Mouse (Mus musculus) limb, embryonic 11.5 days (tissue): Measurements from ENCODE around the gene Bdh1. TPM values are rescaled to one million over a fixed set of nuclear protein-coding genes. Genes with fewer than 3 reads are reported as not detected.
A peak's percentile ranks its signal among the peaks of the same experiment; 100 is the strongest.

Source experiments
- ATAC-seq: fragments of 200-750 bp; cut with Nextera tagmentation; 2 replicates; pipeline ENCODE4 v1.8.0; 2017; ENCODE audit warnings: low read depth; ENCODE audit not compliant: insufficient number of reproducible peaks, low FRiP score, low TSS enrichment
- DNase-seq: peaks from one replicate; pipeline ENCODE4 v3.0.0-alpha.2; 2015; ENCODE audit warnings: low spot score
- H3K27ac ChIP-seq: fragments of 300-500 bp; sonication (generic); replicated peaks from 2 replicates; pipeline ENCODE4 v1.5.1; 2014; ENCODE audit warnings: low read depth, mild to moderate bottlenecking, low read length
- H3K27me3 ChIP-seq: fragments of 300-500 bp; sonication (generic); 2 replicates; pipeline ENCODE4 v1.6.1; 2014; ENCODE audit warnings: mild to moderate bottlenecking, low read length, mixed read lengths; ENCODE audit not compliant: control insufficient read depth, insufficient read depth
- H3K36me3 ChIP-seq: fragments of 300-500 bp; sonication (generic); 2 replicates; pipeline ENCODE4 v1.6.1; 2014; ENCODE audit warnings: mild to moderate bottlenecking, low read length, moderate library complexity, mixed read lengths; ENCODE audit not compliant: control insufficient read depth, insufficient read depth
- H3K4me1 ChIP-seq: fragments of 300-500 bp; sonication (generic); 2 replicates; pipeline ENCODE4 v1.6.1; 2014; ENCODE audit warnings: low read length, mixed read lengths; ENCODE audit not compliant: control insufficient read depth, insufficient read depth
- H3K4me2 ChIP-seq: fragments of 300-500 bp; sonication (generic); 2 replicates; pipeline ENCODE4 v1.6.1; 2014; ENCODE audit warnings: low read depth, mild to moderate bottlenecking, moderate library complexity; ENCODE audit not compliant: severe bottlenecking
- H3K4me3 ChIP-seq: fragments of 300-500 bp; sonication (generic); 2 replicates; pipeline ENCODE4 v1.5.1; 2014; ENCODE audit warnings: low read depth, low read length
- H3K9ac ChIP-seq: fragments of 300-500 bp; sonication (generic); 2 replicates; pipeline ENCODE4 v1.6.1; 2014; ENCODE audit warnings: mild to moderate bottlenecking, low read length
- H3K9me3 ChIP-seq: fragments of 300-500 bp; sonication (generic); 2 replicates; pipeline ENCODE4 v1.6.1; 2016; ENCODE audit warnings: low read length; ENCODE audit not compliant: control insufficient read depth
- WGBS: fragments of 180-500 bp; shearing (Covaris S2); extraction: QIAGEN DNeasy Blood & Tissue Kit; methylation state at CpG from one replicate; pipeline ENCODE4 v1.1.7; 2014; 5-methylcytosine and 5-hydroxymethylcytosine counted together
- polyA plus RNA-seq: library from polyadenylated mRNA; unstranded; fragments of >200 nt; fragmentation: Nextera tagmentation; extraction: Ambion mirVana; gene quantifications from 2 replicates; pipeline ENCODE4 v1.2.1, GENCODE M21; 2014

Gene Bdh1
- polyA plus RNA-seq, 1 experiment from 2014 or later = 14.9 TPM

GRCm38 (mm10) chr16:31493991-31494390 is 71.9 kb downstream of the Bdh1 start:
- no peak overlapping the region for H3K4me3 ChIP-seq
- H3K27ac ChIP-seq = no peak overlapping the region
- no peak for DNase-seq
- no peaks in the 10 kb centered on the region for H3K27me3 ChIP-seq
- H3K4me1 ChIP-seq = peaks cover 11% of the 10 kb centered on the region
- no peaks in the 10 kb centered on the region for H3K36me3 ChIP-seq
- 80% methylated on average over 6 of the region's 6 CpGs for WGBS
- H3K9me3 ChIP-seq = no peaks in the 10 kb centered on the region
- no peak for ATAC-seq
- H3K4me2 ChIP-seq = no peak overlapping the region
- H3K9ac ChIP-seq = no peak overlapping the region

GRCm38 (mm10) chr16:31495356-31495755 is 73.3 kb downstream of the Bdh1 start:
- Histone ChIP-seq H3K27me3 (no peaks in the 10 kb centered on the region), H3K4me3 (no peak overlapping the region), H3K27ac (no peak overlapping the region), H3K9ac (no peak overlapping the region), H3K4me1 (peaks cover 21% of the 10 kb centered on the region), H3K9me3 (no peaks in the 10 kb centered on the region), H3K4me2 (no peak overlapping the region), H3K36me3 (no peaks in the 10 kb centered on the region)
- DNase-seq (no peak), ATAC-seq (no peak)
- WGBS = 70% methylated on average over 7 of the region's 7 CpGs

- Histone ChIP-seq H3K9me3 (no peaks in the 10 kb centered on the region), H3K27ac (no peak overlapping the region), H3K4me1 (peaks cover 25% of the 10 kb centered on the region), H3K4me3 (no peak overlapping the region), H3K4me2 (no peak overlapping the region), H3K9ac (no peak overlapping the region), H3K27me3 (no peaks in the 10 kb centered on the region), H3K36me3 (no peaks in the 10 kb centered on the region)
- WGBS = 80% methylated on average over 9 of the region's 9 CpGs
- ATAC-seq (no peak), DNase-seq (no peak)
Observed at GRCm38 (mm10) chr16:31495769-31496168, 73.7 kb downstream of the Bdh1 start.

- DNase-seq (no peak), ATAC-seq (no peak)
- H3K4me3 ChIP-seq = no peak overlapping the region
- H3K4me2 ChIP-seq = no peak overlapping the region
- no peak overlapping the region for H3K27ac ChIP-seq
- peaks cover 38% of the 10 kb centered on the region for H3K4me1 ChIP-seq
- no peaks in the 10 kb centered on the region for H3K9me3 ChIP-seq
- H3K9ac ChIP-seq = no peak overlapping the region
- H3K27me3 ChIP-seq = no peaks in the 10 kb centered on the region
- 71% methylated on average over 4 of the region's 4 CpGs for WGBS
- no peaks in the 10 kb centered on the region for H3K36me3 ChIP-seq
Observed at GRCm38 (mm10) chr16:31498336-31498735, 76.3 kb downstream of the Bdh1 start.

- Histone ChIP-seq H3K27ac (no peak overlapping the region), H3K36me3 (no peaks in the 10 kb centered on the region), H3K4me2 (no peak overlapping the region), H3K27me3 (no peaks in the 10 kb centered on the region), H3K9ac (no peak overlapping the region), H3K9me3 (no peaks in the 10 kb centered on the region), H3K4me3 (no peak overlapping the region), H3K4me1 (peaks cover 34% of the 10 kb centered on the region)
- no peak for ATAC-seq
- WGBS = 94% methylated on average over 6 of the region's 6 CpGs
- no peak for DNase-seq
Observed at GRCm38 (mm10) chr16:31499021-31499420, 76.9 kb downstream of the Bdh1 start.

- WGBS = 40% methylated on average over 11 of the region's 11 CpGs
- DNase-seq (no peak), ATAC-seq (no peak)
- Histone ChIP-seq H3K36me3 (no peaks in the 10 kb centered on the region), H3K4me3 (no peak overlapping the region), H3K4me2 (no peak overlapping the region), H3K9me3 (no peaks in the 10 kb centered on the region), H3K4me1 (peaks cover 34% of the 10 kb centered on the region), H3K9ac (no peak overlapping the region), H3K27me3 (no peaks in the 10 kb centered on the region), H3K27ac (peak overlapping the region; percentile 63; the same call in 1 of the 2 replicates)
Observed at GRCm38 (mm10) chr16:31499681-31500310, 77.7 kb downstream of the Bdh1 start.

GRCm38 (mm10) chr16:31500532-31500931 is 78.5 kb downstream of the Bdh1 start:
- WGBS = 28% methylated on average over 3 of the region's 3 CpGs
- peaks cover 37% of the 10 kb centered on the region for H3K4me1 ChIP-seq
- no peak; the same call in 1 of the 2 replicates for ATAC-seq
- H3K27ac ChIP-seq = peak overlapping the region; percentile 63
- no peaks in the 10 kb centered on the region for H3K36me3 ChIP-seq
- H3K9ac ChIP-seq = peak overlapping the region; percentile 38; the same call in 1 of the 2 replicates
- no peak overlapping the region for H3K4me3 ChIP-seq
- peak; percentile 57 for DNase-seq
- H3K4me2 ChIP-seq = no peak overlapping the region
- H3K9me3 ChIP-seq = no peaks in the 10 kb centered on the region
- H3K27me3 ChIP-seq = no peaks in the 10 kb centered on the region

GRCm38 (mm10) chr16:31500969-31501750 is 79.1 kb downstream of the Bdh1 start:
- no peaks in the 10 kb centered on the region for H3K9me3 ChIP-seq
- H3K9ac ChIP-seq = no peak overlapping the region
- H3K4me1 ChIP-seq = peaks cover 37% of the 10 kb centered on the region
- no peaks in the 10 kb centered on the region for H3K27me3 ChIP-seq
- no peak overlapping the region for H3K4me3 ChIP-seq
- peak; percentile 84 for DNase-seq
- 32% methylated on average over 14 of the region's 14 CpGs for WGBS
- no peak overlapping the region for H3K4me2 ChIP-seq
- ATAC-seq = peak; percentile 73
- H3K36me3 ChIP-seq = no peaks in the 10 kb centered on the region
- H3K27ac ChIP-seq = peak overlapping the region; percentile 63
